Mouse (Mus musculus): ENCODE data around the gene Ptprcap. TPM values are rescaled to one million over a fixed set of nuclear protein-coding genes. Genes with fewer than 3 reads are reported as not detected.
A peak's percentile ranks its signal among the peaks of the same experiment; 100 is the strongest.

Gene Ptprcap
- total and polyA plus RNA-seq, 2 experiments: 1.7 to 8.2 TPM

DNA sequence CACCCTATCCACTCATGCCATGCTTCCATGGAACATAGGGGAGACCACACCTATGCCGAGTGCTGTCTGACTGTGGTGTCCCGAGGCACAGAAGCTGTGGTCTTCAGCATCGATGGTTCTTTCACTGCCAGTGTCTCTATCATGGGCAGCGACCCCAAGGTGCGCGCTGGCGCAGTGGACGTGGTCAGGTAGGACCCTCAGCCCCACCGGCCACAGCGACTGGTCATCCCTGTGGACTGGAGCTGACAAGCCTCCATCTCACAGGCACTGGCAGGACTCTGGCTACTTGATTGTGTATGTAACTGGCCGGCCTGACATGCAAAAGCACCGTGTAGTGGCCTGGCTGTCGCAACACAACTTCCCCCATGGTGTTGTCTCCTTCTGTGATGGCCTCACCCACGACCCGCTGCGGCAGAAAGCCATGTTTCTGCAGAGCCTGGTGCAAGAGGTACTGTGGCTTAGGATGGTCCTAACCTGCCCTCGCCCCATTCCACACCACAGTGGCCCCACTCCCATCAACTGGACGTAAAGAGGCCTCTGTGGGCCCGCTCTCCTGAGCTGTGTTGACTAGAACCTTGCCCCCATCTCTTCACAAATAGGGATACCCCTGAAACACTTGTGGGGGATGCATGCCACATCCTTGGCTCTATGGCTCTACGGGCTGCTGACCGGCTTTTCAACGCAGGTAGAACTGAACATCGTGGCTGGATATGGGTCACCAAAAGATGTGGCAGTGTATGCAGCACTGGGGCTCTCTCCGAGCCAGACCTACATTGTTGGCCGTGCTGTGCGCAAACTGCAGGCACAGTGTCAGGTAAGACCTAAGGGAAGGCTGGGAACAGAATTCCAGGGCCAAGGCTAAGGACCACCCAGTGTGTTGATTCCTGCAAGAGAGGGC is 41.1 kb upstream of the Ptprcap start:
- no peaks in the 10 kb centered on the region for H3K27me3 ChIP-seq (ENCODE audit: control insufficient read depth, insufficient read depth, low read length)
- no peak overlapping the region for H3K4me3 ChIP-seq (ENCODE audit: insufficient read depth, low read depth, low read length)
- H3K36me3 ChIP-seq (ENCODE audit: control insufficient read depth, insufficient read depth, low read length): peaks cover 2% of the 10 kb centered on the region; the same call in 1 of the 2 replicates
- 95% methylated on average over 26 of the region's 26 CpGs for WGBS
- H3K4me1 ChIP-seq (ENCODE audit: control insufficient read depth, insufficient read depth, low read length): peaks cover 10% of the 10 kb centered on the region
- no peak overlapping the region for H3K27ac ChIP-seq (replicated peaks; ENCODE audit: insufficient read depth, low read depth, low read length)
- no peaks in the 10 kb centered on the region for H3K79me2 ChIP-seq (ENCODE audit: control insufficient read depth, insufficient read depth, low read length)
- DNase-seq (ENCODE audit: extremely low read depth, low read depth, low spot score): no peak
- H3K9ac ChIP-seq (ENCODE audit: low read depth, low read length): no peak overlapping the region
- no peak for TF ChIP-seq POLR2A (IDR thresholded peaks at IDR 0.05; ENCODE audit: extremely low read depth, insufficient read depth, low read length)
- no peak for TF ChIP-seq CTCF (IDR thresholded peaks at IDR 0.05; ENCODE audit: low read depth, low read length)

DNA sequence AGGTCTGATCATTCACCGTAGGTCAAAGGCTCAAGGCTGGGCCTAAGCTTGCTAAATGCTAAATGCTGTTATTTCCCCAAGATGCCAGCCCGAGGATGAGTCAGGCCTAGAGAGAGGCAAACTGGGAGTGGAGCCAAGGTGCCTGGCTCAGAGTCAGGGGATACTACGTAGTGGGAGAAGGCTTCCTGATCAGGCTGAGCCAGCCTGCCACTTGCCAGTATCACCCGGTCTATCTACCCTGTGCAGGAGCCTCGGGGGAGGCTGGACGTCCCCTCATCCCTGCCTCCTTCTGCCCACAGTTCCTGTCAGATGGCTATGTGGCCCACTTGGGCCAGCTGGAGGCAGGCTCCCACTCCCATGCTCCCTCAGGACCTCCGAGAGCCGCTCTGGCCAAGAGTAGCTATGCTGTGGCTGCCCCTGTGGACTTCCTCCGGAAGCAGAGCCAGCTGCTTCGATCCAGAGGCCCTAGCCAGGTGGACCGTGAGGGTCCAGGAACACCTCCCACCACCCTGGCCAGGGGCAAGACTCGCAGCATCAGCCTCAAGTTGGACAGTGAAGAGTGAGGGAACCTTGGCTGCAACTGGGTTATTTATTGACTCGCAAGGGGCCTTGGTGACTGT is 40.1 kb upstream of the Ptprcap start:
- Histone ChIP-seq H3K9ac (ENCODE audit: low read depth, low read length) (0 out of 2 replicates have a peak overlapping the region, but pooled peaks have one; percentile 25), H3K4me3 (ENCODE audit: insufficient read depth, low read depth, low read length) (no peak overlapping the region), H3K27me3 (ENCODE audit: control insufficient read depth, insufficient read depth, low read length) (no peaks in the 10 kb centered on the region), H3K79me2 (ENCODE audit: control insufficient read depth, insufficient read depth, low read length) (no peaks in the 10 kb centered on the region), H3K4me1 (ENCODE audit: control insufficient read depth, insufficient read depth, low read length) (peaks cover 10% of the 10 kb centered on the region), H3K27ac (replicated peaks; ENCODE audit: insufficient read depth, low read depth, low read length) (peak overlapping the region; percentile 32), H3K36me3 (ENCODE audit: control insufficient read depth, insufficient read depth, low read length) (peaks cover 2% of the 10 kb centered on the region; the same call in 1 of the 2 replicates)
- 48% methylated on average over 13 of the region's 13 CpGs for WGBS
- peak; percentile 54 for DNase-seq (ENCODE audit: extremely low read depth, low read depth, low spot score)
- TF ChIP-seq CTCF (IDR thresholded peaks at IDR 0.05; ENCODE audit: low read depth, low read length) (no peak), POLR2A (IDR thresholded peaks at IDR 0.05; ENCODE audit: extremely low read depth, insufficient read depth, low read length) (no peak)

DNA sequence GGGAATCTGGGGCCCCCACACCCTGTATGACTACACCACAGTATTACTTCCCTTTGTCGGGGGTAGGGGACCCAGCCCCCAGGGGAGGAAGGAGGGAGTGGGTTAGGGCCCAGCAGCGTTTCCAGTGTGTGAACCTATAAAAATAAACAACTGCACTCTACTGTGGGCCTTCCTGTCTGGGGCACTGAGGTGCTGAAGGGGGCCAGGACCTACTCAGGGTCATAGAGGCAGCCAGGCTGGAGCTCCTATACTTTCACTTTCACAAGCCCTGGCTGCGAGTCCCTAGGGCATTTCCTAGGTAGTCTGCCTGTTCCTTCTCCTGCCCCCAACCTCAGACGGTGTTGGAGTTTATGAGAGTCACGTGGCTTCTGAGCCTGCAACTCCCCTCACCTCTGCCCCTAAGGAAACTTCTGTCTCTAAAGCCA is 39.6 kb upstream of the Ptprcap start:
- no peak for DNase-seq (ENCODE audit: extremely low read depth, low read depth, low spot score)
- no peaks in the 10 kb centered on the region for H3K79me2 ChIP-seq (ENCODE audit: control insufficient read depth, insufficient read depth, low read length)
- H3K4me3 ChIP-seq (ENCODE audit: insufficient read depth, low read depth, low read length): no peak overlapping the region
- no peak overlapping the region for H3K9ac ChIP-seq (ENCODE audit: low read depth, low read length)
- peaks cover 10% of the 10 kb centered on the region for H3K4me1 ChIP-seq (ENCODE audit: control insufficient read depth, insufficient read depth, low read length)
- TF ChIP-seq CTCF (IDR thresholded peaks at IDR 0.05; ENCODE audit: low read depth, low read length) (no peak), POLR2A (IDR thresholded peaks at IDR 0.05; ENCODE audit: extremely low read depth, insufficient read depth, low read length) (no peak)
- no peaks in the 10 kb centered on the region for H3K27me3 ChIP-seq (ENCODE audit: control insufficient read depth, insufficient read depth, low read length)
- H3K27ac ChIP-seq (replicated peaks; ENCODE audit: insufficient read depth, low read depth, low read length): peak overlapping the region; percentile 32
- WGBS: 40% methylated on average over 5 of the region's 5 CpGs
- peaks cover 2% of the 10 kb centered on the region; the same call in 1 of the 2 replicates for H3K36me3 ChIP-seq (ENCODE audit: control insufficient read depth, insufficient read depth, low read length)

DNA sequence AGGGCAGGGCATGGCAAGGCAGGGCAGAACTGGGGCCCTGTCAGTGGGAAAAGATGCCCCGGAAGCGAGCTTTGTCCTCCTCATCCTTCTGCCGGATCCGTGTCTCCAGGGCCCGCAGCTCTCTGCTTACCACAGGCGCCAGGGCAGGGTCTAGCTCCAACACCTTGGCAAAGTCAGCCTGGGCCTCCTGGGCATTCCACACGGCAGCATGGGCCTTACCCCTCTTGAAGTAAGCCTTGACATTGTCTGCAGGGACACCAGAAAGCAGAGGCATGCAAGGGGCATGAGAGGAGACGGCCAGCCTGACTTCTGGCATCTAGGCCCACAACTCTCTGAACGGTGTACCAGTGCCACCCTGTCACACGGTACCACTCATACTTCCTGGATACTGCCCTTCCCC is 38.9 kb upstream of the Ptprcap start:
- Histone ChIP-seq H3K4me3 (ENCODE audit: insufficient read depth, low read depth, low read length) (no peak overlapping the region), H3K4me1 (ENCODE audit: control insufficient read depth, insufficient read depth, low read length) (peaks cover 10% of the 10 kb centered on the region), H3K36me3 (ENCODE audit: control insufficient read depth, insufficient read depth, low read length) (peaks cover 2% of the 10 kb centered on the region; the same call in 1 of the 2 replicates), H3K27ac (replicated peaks; ENCODE audit: insufficient read depth, low read depth, low read length) (no peak overlapping the region), H3K79me2 (ENCODE audit: control insufficient read depth, insufficient read depth, low read length) (no peaks in the 10 kb centered on the region), H3K27me3 (ENCODE audit: control insufficient read depth, insufficient read depth, low read length) (no peaks in the 10 kb centered on the region), H3K9ac (ENCODE audit: low read depth, low read length) (no peak overlapping the region)
- TF ChIP-seq POLR2A (IDR thresholded peaks at IDR 0.05; ENCODE audit: extremely low read depth, insufficient read depth, low read length) (no peak), CTCF (IDR thresholded peaks at IDR 0.05; ENCODE audit: low read depth, low read length) (no peak)
- no peak for DNase-seq (ENCODE audit: extremely low read depth, low read depth, low spot score)
- WGBS: 96% methylated on average over 10 of the region's 10 CpGs

DNA sequence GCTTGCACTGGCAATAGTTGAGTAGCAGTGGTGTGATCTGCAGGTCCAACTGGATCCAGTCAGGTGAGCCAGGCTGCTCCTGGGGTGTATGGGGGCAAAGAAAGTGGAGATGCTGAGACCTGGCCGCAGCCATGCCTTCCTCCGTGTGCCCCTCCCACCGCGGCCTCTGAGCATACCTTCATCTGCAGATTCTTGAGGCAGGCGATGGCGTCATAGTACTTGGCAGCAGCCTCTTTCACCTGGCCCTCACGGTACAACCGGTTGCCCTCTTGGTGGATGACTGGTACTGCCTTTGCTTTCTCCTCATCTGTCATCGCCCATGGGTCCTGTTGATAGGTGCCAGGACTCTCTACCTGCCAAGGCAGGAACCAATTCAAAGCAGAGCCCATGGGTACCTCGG is 38.3 kb upstream of the Ptprcap start:
- WGBS: 88% methylated on average over 10 of the region's 10 CpGs
- Histone ChIP-seq H3K4me1 (ENCODE audit: control insufficient read depth, insufficient read depth, low read length) (peaks cover 10% of the 10 kb centered on the region), H3K27ac (replicated peaks; ENCODE audit: insufficient read depth, low read depth, low read length) (no peak overlapping the region), H3K4me3 (ENCODE audit: insufficient read depth, low read depth, low read length) (no peak overlapping the region), H3K27me3 (ENCODE audit: control insufficient read depth, insufficient read depth, low read length) (no peaks in the 10 kb centered on the region), H3K9ac (ENCODE audit: low read depth, low read length) (no peak overlapping the region), H3K36me3 (ENCODE audit: control insufficient read depth, insufficient read depth, low read length) (peaks cover 2% of the 10 kb centered on the region; the same call in 1 of the 2 replicates), H3K79me2 (ENCODE audit: control insufficient read depth, insufficient read depth, low read length) (no peaks in the 10 kb centered on the region; the same call in 1 of the 2 replicates)
- no peak for DNase-seq (ENCODE audit: extremely low read depth, low read depth, low spot score)
- TF ChIP-seq CTCF (IDR thresholded peaks at IDR 0.05; ENCODE audit: low read depth, low read length) (no peak), POLR2A (IDR thresholded peaks at IDR 0.05; ENCODE audit: extremely low read depth, insufficient read depth, low read length) (no peak)

Data from liver, adult 2 months (tissue).